Mouse (Mus musculus) embryonic fibroblast, embryonic 13.5 days (primary cell): ENCODE measurements at regions not wholly inside any gene's neighbourhood (a gene's known extent, or its start where the extent isn't known, plus 50 kb on each side); places are given as distances from the start of the nearest gene placed in this dataset.

Experiments used
- CTCF ChIP-seq: IDR thresholded peaks from 2 replicates; pipeline ENCODE4 v1.5.1; 2011; ENCODE audit warnings: mild to moderate bottlenecking, control low read depth, low read length, moderate library complexity, borderline replicate concordance; ENCODE audit not compliant: insufficient read depth
- POLR2A ChIP-seq: IDR thresholded peaks from 2 replicates; pipeline ENCODE4 v1.6.1; 2011; ENCODE audit warnings: low read depth, mild to moderate bottlenecking, control low read depth, low read length, moderate library complexity

DNA sequence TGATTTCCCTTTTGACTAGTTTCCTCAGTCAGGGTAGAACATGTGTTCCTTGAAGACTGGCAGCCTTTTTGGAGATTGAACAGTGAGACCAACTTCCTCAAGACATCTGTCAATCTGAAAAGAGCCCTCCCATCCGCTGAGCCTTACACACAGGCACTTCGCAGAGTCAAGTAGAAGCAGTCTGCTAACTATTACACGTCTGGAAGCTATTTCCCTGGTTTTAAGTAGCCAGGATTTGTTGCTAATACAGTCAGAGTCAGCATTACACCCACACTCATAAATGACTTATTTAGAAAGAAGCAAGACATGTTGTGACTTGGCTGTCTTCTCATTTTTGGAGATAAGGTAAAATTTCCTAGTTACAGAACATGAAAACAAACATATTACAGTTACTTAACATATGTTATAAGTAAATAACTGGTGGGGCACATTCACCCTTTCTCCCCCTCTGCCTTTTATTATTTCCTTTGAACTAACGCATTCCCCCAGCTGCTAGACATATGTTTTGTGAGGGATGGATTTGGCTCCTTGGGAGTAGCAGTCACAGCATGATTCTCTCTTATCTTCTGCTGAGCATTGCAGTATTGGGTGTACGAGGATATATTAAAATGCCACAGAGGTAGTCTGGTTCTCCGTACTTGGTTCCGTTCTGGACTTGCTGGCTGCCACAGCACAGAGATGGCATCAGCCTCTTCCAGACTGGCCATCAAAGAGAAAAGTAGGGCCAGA lies 92.9 kb upstream of the Adamts16 start:
- TF ChIP-seq CTCF: no peak
- no peak for TF ChIP-seq POLR2A
